Mouse (Mus musculus) cerebellum, adult 11-12 months (tissue): ENCODE data around the gene Pfkl.
A peak's percentile ranks its signal among the peaks of the same experiment; 100 is the strongest.
"Not testable (repeated sequence)": the region's sequence is repeated elsewhere in the genome, so short reads cannot be mapped to it uniquely, and the experiment has no call there.

ENCODE experiments used
- DNase-seq: peaks from one replicate; pipeline ENCODE4 v3.0.0; 2022

The Pfkl gene

GRCm38 (mm10) chr10:77969973-77970325 is 39.9 kb downstream of the Pfkl start:
- no peak for DNase-seq

GRCm38 (mm10) chr10:77969274-77969972 is 40.5 kb downstream of the Pfkl start:
- DNase-seq: peak; percentile 82

GRCm38 (mm10) chr10:77963971-77964370 is 45.9 kb downstream of the Pfkl start:
- DNase-seq: no peak

GRCm38 (mm10) chr10:77962725-77963124 is 47.2 kb downstream of the Pfkl start:
- DNase-seq: no peak

GRCm38 (mm10) chr10:77950468-77950867 is 59.4 kb downstream of the Pfkl start:
- not testable (repeated sequence) for DNase-seq

- no peak for DNase-seq
These were observed 70.2 kb downstream of the Pfkl start for GRCm38 (mm10) chr10:77939685-77940084.
